Mouse (Mus musculus) liver, postnatal 0 days (tissue): Measurements from ENCODE around the gene Dyrk1b.

Source experiments
- CTCF ChIP-seq: sonication (generic); IDR thresholded peaks from 2 replicates; pipeline ENCODE4 v1.5.1; 2016; ENCODE audit warnings: antibody characterized with exemption, low read depth
- EP300 ChIP-seq: IDR thresholded peaks from 2 replicates; pipeline ENCODE4 v1.6.1; 2016; ENCODE audit warnings: antibody characterized with exemption, low read depth, mild to moderate bottlenecking

DNA sequence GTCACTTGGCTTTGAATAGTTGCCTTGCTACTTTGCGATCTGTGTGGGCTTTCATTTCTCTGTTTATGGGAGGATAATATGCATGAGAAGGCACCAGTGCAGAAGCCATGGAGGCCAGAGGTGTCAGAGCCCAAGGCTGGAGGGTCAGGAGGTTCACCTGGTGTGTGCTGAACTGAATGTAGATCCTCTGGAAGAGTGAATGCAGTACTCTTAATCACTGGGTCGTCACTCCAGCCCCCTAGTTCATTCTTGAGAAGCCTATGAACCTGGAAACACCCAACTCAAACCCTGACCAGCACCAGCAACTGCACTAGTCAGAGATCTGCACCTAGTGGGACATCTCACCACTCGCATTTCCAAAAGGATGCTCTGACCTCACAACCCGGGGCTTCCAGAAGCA is 19.8 kb downstream of the Dyrk1b start:
- TF ChIP-seq CTCF (no peak), EP300 (no peak)
